Mouse (Mus musculus) lung, adult 2 months (tissue): ENCODE results near the gene Fam114a2.

Experiments
- CTCF ChIP-seq: fragments of 200-500 bp; IDR thresholded peaks from 2 replicates; pipeline ENCODE4 v1.5.1; 2011; ENCODE audit warnings: mild to moderate bottlenecking, low read length, control low read depth; ENCODE audit not compliant: insufficient read depth
- POLR2A ChIP-seq: fragments of 200-500 bp; IDR thresholded peaks from 2 replicates; pipeline ENCODE4 v1.6.1; 2011; ENCODE audit warnings: low read depth, mild to moderate bottlenecking, control low read depth, low read length, borderline replicate concordance; ENCODE audit errors: extremely low read depth

- TF ChIP-seq POLR2A (no peak), CTCF (no peak)
Observed at GRCm38 (mm10) chr11:57470056-57470455, 48.4 kb downstream of the Fam114a2 start.
